Mouse (Mus musculus): ENCODE results near the gene Ndufs5. TPM values are rescaled to one million over a fixed set of nuclear protein-coding genes. Genes with fewer than 3 reads are reported as not detected.

The Ndufs5 gene
- polyA plus RNA-seq, 1 experiment from 2014 or later, result 313 TPM

DNA sequence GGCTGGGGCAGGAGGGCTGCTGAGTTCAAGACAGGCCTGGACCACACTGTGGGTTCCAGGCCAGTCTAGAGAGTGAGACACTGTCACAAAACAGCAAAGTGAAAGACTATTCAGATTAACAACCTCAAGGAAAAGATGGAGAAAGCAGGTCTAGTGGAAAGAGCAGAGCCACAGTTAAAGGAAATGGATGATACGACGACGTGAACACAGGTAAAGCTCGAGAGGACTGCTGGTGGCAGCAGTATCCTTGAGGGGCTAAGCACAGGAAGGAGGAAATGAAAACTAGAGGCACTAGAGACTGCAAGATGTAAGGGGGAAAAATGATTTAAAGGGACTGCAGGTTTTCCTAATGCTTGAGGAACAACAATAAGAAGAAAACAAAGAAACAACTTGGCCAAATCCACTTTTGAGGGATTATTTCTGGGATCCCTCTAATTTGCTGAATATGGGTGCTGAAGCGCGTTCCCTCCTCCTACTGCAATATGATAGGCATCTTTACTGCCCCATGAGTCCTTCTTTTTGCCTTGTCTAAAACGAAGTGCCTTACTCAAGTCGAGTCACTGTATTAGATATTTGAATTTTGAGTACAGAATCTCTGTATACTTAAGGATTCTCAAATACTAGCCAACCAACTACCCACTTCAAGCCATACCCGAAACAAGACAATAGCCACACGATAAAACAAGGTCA, 30.9 kb upstream of the Ndufs5 start:
- H3K27ac ChIP-seq (ENCODE audit: low read depth), result no peak overlapping the region
- H3K9me3 ChIP-seq (ENCODE audit: low read depth, low read length), result no peaks in the 10 kb centered on the region
- 13% methylated on average over 10 of the region's 10 CpGs for WGBS
- peak overlapping the region; percentile 89 for H3K9ac ChIP-seq
- peak overlapping the region; percentile 81 for H3K4me2 ChIP-seq
- no peak for TF ChIP-seq CTCF (IDR thresholded peaks at IDR 0.05; ENCODE audit: low read depth)
- no peak for ATAC-seq (ENCODE audit: insufficient read depth)
- H3K27me3 ChIP-seq (ENCODE audit: insufficient read depth, low read length), result no peaks in the 10 kb centered on the region
- no peak for DNase-seq
- peak overlapping the region; percentile 97 for H3K4me3 ChIP-seq (ENCODE audit: low read depth, low read length)
- peaks cover 7% of the 10 kb centered on the region; the same call in 1 of the 2 replicates for H3K4me1 ChIP-seq (ENCODE audit: insufficient read depth)
- H3K36me3 ChIP-seq (ENCODE audit: insufficient read depth), result no peaks in the 10 kb centered on the region

DNA sequence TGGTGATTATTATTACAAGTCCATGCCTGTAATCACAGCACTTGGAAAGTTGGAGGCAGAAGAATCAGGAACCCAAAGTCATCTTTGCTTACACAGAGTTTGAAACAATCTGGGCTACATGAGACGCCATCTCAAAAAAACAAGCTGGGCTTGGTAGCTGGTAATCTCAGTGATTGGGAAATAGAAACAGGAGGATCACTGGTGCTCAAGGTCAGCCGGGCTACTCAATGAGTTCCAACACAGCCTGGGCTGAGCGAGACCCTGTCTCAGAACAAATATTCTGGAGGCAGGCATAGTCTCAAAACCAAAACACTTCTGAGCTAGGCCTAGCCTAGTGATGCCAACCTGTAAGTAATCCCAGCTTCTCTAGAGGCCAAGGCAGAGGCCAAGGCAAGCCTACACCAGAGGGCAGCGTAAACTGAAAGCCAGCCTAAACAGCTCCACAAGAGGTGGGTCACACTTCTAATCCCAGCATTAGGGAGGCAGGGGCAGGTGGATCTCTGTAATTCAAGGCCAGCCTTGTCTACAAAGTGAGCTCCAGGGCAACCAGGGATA, 27.3 kb upstream of the Ndufs5 start:
- DNase-seq, result no peak
- H3K4me3 ChIP-seq (ENCODE audit: low read depth, low read length), result no peak overlapping the region
- WGBS, result 91% methylated on average over 4 of the region's 4 CpGs
- TF ChIP-seq CTCF (IDR thresholded peaks at IDR 0.05; ENCODE audit: low read depth), result no peak
- H3K9ac ChIP-seq, result no peak overlapping the region
- no peak overlapping the region for H3K4me2 ChIP-seq
- no peak for ATAC-seq (ENCODE audit: insufficient read depth)
- peaks cover 5% of the 10 kb centered on the region; the same call in 1 of the 2 replicates for H3K4me1 ChIP-seq (ENCODE audit: insufficient read depth)
- H3K27me3 ChIP-seq (ENCODE audit: insufficient read depth, low read length), result no peaks in the 10 kb centered on the region
- H3K36me3 ChIP-seq (ENCODE audit: insufficient read depth), result peaks cover 26% of the 10 kb centered on the region
- no peaks in the 10 kb centered on the region for H3K9me3 ChIP-seq (ENCODE audit: low read depth, low read length)
- H3K27ac ChIP-seq (ENCODE audit: low read depth), result no peak overlapping the region

DNA sequence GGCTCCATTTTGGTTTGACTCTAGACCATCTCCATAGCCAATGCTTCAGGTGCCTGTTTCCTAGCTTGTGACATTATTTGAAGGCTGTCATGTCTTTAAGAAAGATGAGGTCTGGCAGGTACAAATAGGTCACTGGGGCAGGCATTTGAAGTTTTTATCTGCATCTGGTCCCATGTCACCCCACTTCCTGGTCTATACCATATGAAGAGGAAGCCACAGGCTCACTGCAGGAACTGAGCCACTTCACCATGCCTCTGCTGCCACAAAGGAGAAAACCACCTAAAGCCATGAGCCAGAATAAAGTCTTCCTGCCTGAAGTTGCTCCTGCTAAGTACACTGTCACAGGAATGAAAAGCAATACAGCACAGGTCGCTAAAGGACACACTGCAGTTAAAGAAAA, 24.9 kb upstream of the Ndufs5 start:
- no peak for ATAC-seq (ENCODE audit: insufficient read depth)
- no peak for TF ChIP-seq CTCF (IDR thresholded peaks at IDR 0.05; ENCODE audit: low read depth)
- Histone ChIP-seq H3K4me2 (no peak overlapping the region), H3K4me1 (ENCODE audit: insufficient read depth) (no peaks in the 10 kb centered on the region), H3K36me3 (ENCODE audit: insufficient read depth) (peaks cover 47% of the 10 kb centered on the region), H3K9me3 (ENCODE audit: low read depth, low read length) (no peaks in the 10 kb centered on the region), H3K27ac (ENCODE audit: low read depth) (no peak overlapping the region), H3K27me3 (ENCODE audit: insufficient read depth, low read length) (no peaks in the 10 kb centered on the region), H3K9ac (no peak overlapping the region), H3K4me3 (ENCODE audit: low read depth, low read length) (no peak overlapping the region)
- DNase-seq, result no peak
- 79% methylated on average over 1 of the region's 1 CpGs for WGBS

DNA sequence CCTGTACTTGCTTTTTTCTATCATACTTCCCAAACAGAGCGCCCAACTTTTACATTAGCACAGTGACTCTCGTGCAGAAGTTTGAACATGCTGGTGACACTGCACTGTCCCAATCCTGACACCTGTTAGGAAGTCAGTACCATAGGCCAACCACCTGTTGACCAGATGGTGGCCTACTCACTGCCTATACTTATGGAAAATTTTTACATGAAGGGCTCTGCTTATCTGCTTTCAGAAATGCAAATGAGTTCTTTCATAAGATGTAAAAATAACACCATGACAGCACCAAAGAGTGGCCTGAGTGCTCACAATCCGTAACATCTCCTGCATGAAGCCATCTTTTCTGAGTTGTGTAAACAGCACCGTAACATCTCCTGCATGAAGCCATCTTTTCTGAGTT, 20.7 kb upstream of the Ndufs5 start:
- DNase-seq, result no peak
- H3K27ac ChIP-seq (ENCODE audit: low read depth), result no peak overlapping the region
- H3K9me3 ChIP-seq (ENCODE audit: low read depth, low read length), result no peaks in the 10 kb centered on the region
- H3K4me1 ChIP-seq (ENCODE audit: insufficient read depth), result no peaks in the 10 kb centered on the region
- no peak overlapping the region for H3K4me2 ChIP-seq
- peaks cover 71% of the 10 kb centered on the region for H3K36me3 ChIP-seq (ENCODE audit: insufficient read depth)
- WGBS, result 90% methylated on average over 4 of the region's 4 CpGs
- no peak overlapping the region for H3K9ac ChIP-seq
- no peaks in the 10 kb centered on the region for H3K27me3 ChIP-seq (ENCODE audit: insufficient read depth, low read length)
- H3K4me3 ChIP-seq (ENCODE audit: low read depth, low read length), result no peak overlapping the region
- no peak for TF ChIP-seq CTCF (IDR thresholded peaks at IDR 0.05; ENCODE audit: low read depth)
- no peak for ATAC-seq (ENCODE audit: insufficient read depth)

DNA sequence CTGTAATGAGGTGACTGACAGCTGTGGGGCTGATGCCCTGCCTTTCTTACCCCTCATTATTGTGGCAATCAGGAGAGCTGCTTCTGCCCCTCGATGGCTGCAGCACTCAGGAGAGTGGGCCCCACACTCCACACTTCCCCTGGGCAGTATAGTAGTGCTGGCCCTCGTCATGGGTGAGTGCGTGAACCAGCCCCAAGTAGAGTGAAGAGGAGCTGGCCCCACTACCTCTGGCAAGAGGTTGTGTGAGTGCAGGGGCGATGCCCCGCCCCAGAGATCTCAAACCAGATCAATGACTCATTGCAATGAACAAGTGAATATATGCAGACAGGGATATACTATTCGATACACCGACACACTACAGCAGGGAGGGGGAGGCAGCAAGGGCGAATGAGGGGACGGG, 15.5 kb upstream of the Ndufs5 start:
- H3K36me3 ChIP-seq (ENCODE audit: insufficient read depth), result peaks cover 38% of the 10 kb centered on the region
- no peaks in the 10 kb centered on the region for H3K9me3 ChIP-seq (ENCODE audit: low read depth, low read length)
- no peak for TF ChIP-seq CTCF (IDR thresholded peaks at IDR 0.05; ENCODE audit: low read depth)
- no peaks in the 10 kb centered on the region for H3K4me1 ChIP-seq (ENCODE audit: insufficient read depth)
- no peak overlapping the region for H3K9ac ChIP-seq
- H3K4me3 ChIP-seq (ENCODE audit: low read depth, low read length), result no peak overlapping the region
- 90% methylated on average over 9 of the region's 9 CpGs for WGBS
- H3K27ac ChIP-seq (ENCODE audit: low read depth), result no peak overlapping the region
- ATAC-seq (ENCODE audit: insufficient read depth), result no peak
- no peak overlapping the region for H3K4me2 ChIP-seq
- DNase-seq, result no peak
- H3K27me3 ChIP-seq (ENCODE audit: insufficient read depth, low read length), result no peaks in the 10 kb centered on the region

DNA sequence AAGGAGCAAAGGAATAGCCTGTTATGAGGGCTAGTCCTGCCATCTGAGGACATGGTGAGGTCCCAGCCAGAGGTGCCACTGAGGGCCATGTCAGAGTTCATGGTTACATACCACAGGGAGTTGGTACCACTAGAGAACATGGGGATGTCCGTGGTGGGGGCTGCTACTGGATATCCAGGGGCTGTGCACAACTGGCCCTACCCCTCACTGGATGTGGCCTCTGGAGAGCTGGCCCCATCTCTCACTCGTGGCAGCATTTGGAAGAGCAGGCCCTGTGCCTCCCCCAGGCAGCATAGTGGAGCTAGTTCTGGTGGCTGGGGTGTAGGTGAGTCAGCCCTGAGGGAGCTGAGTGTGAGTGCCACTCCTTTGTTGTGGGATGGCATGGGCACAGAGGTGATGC, 14.9 kb upstream of the Ndufs5 start:
- Histone ChIP-seq H3K9ac (no peak overlapping the region), H3K4me3 (ENCODE audit: low read depth, low read length) (no peak overlapping the region), H3K4me1 (ENCODE audit: insufficient read depth) (no peaks in the 10 kb centered on the region), H3K4me2 (no peak overlapping the region), H3K27ac (ENCODE audit: low read depth) (no peak overlapping the region), H3K27me3 (ENCODE audit: insufficient read depth, low read length) (no peaks in the 10 kb centered on the region), H3K36me3 (ENCODE audit: insufficient read depth) (peaks cover 32% of the 10 kb centered on the region), H3K9me3 (ENCODE audit: low read depth, low read length) (no peaks in the 10 kb centered on the region)
- WGBS, result 74% methylated on average over 2 of the region's 2 CpGs
- ATAC-seq (ENCODE audit: insufficient read depth) (no peak), DNase-seq (no peak)
- no peak for TF ChIP-seq CTCF (IDR thresholded peaks at IDR 0.05; ENCODE audit: low read depth)

DNA sequence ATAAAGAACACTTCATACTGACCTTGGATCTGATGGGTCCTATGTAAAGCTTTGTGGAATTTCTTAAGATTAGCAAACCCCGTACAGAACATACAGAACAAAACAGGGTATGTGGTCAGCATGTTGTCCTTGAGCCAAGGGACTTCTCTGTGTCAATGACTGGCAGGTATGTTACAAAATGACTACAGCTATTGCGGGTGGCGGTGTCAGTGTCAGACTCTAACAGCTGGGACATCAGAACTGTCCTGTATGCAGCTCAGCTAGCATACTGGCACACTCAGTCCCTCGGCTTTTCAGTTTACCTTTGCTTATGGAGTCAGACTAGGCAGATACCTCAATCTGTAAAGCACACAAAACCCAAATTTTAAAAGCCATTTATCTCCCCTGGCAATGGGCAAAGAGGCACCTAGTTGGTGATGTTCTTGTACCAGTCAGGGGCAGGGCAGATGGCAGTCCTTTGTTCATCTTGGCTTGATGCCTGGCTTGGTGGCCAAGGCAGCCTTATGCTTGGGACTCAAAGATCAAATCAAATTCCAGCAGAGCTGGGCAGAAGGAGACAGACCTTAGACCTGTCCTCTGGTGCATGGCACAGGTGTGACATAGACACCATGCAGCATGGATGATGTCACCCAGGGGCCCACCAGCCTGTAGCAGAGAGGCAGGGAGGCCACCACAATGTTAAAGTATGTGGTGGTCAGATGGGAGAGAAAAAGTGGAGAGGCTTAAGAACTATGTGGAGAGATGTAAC, 14.3 kb upstream of the Ndufs5 start:
- ATAC-seq (ENCODE audit: insufficient read depth) (no peak), DNase-seq (no peak)
- Histone ChIP-seq H3K4me1 (ENCODE audit: insufficient read depth) (no peaks in the 10 kb centered on the region), H3K27ac (ENCODE audit: low read depth) (no peak overlapping the region), H3K27me3 (ENCODE audit: insufficient read depth, low read length) (no peaks in the 10 kb centered on the region), H3K36me3 (ENCODE audit: insufficient read depth) (peaks cover 28% of the 10 kb centered on the region; the same call in 1 of the 2 replicates), H3K4me2 (no peak overlapping the region), H3K9me3 (ENCODE audit: low read depth, low read length) (no peaks in the 10 kb centered on the region), H3K9ac (no peak overlapping the region), H3K4me3 (ENCODE audit: low read depth, low read length) (no peak overlapping the region)
- no peak for TF ChIP-seq CTCF (IDR thresholded peaks at IDR 0.05; ENCODE audit: low read depth)
- 89% methylated on average over 4 of the region's 4 CpGs for WGBS
